Mouse (Mus musculus) lung, postnatal 4 days (tissue): ENCODE data around the gene Tmem129.

Experiments
- DNase-seq, 2 experiments: peaks; one replicate each; pipeline ENCODE4 v3.0.0; 2021

Tmem129 gene

GRCm38 (mm10) chr5:33635361-33635760, 22.9 kb downstream of the Tmem129 start:
- no peak for DNase-seq

DNA sequence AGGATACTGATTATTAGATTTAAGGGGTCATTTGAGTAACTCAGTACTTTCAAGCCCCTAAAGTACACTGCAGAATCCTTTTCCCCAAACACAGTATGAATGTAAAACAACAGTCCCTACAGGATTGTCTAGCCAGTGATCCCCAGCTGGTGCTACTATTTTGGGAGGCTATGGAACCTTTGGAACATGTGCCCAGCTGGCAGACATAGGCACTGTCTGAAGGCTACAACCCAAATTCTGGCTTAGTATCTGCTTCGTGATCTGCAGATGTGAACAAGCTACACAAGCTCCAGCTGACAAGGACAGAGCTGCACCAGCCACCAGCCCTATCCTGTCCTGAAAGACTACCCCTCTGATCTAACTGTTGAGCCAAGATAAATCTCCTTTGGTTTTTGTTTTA, 25.7 kb downstream of the Tmem129 start:
- DNase-seq, result no peak

DNA sequence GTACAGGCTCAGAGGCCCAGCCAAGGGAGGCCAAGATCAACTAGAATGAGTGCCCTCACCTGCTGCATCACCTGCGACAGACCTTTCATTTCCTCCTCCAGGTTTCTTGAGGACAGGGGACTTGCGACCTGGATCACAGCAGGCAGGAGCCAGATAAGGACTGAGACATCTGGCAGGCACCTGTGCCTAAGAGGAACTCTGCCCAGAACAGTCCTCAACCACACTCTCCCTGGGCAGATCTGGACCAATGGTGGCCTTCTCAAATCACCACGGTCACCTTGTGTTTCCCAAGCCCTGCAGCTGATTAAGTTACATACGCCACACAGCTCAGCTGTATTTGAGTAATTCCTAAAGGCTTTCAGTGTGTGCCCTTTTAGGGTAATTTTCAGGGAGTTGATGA, 27.6 kb downstream of the Tmem129 start:
- DNase-seq, result no peak

GRCm38 (mm10) chr5:33630061-33630460, 28.2 kb downstream of the Tmem129 start:
- DNase-seq, result peak; percentile 42 to 48

DNA sequence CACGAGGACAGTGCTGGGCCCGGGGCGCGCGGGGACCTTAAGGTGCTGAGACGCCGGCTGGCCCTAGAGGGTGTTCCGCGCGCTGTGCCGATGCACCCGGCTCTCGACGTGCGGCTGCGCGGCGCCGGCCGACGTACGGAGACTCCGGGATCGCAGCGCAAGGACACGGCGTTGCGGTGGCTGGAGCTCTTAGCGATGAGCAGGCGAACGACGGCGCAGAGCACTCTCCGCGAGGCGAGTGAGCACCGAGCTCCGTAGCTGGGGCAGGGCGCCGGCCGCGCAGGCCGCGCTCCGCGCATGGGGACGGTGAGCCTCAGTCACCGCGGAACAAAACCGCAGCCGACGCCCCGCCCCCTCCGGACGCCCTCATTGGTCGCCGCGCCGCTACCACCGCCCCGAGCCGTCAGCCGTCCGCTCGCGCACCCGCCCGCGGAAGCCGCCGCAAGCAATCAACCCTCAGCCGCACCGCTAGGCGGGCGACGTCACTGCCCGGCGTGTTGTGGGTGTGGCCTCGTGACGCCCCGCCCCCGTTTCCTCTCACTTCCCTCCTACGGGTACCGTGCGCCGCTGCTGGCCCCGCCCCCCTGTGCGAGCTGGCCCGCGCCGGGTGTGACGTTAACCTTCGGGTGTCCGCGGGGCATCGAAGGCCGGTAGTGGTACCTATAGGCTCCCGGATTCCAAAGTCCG, 28.8 kb downstream of the Tmem129 start, which contains the start of the genes Fam53a and Gm9903:
Fam53a (minus strand) TSS at position 335 of the 687 bp plus-strand sequence.
Gm9903 (plus strand) TSS at position 625 of the 687 bp plus-strand sequence.
- peak; percentile 100 for DNase-seq

DNA sequence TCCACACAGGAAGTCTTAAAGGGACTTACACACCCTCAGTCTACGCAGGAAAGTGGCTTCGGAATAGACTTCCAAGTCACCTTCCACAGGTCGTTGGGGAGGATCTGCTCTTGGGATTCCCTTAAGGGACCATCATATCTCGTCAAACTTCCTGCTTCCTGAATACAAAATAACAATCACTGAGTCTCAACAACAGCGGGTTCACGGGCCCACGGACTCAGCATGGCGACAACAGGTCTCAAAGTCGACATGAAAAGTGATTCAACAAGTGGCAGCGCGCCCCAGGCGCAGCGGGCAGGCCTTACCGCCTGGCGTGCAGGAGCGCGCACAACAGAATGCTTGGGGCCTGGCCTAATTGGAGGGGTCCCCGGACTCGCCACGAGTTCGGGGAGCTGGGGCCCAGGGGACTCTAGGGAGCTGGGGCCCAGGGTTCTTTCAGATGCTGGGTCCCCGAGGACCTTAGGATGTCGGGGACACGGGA, 29.4 kb downstream of the Tmem129 start:
- peak in 1 of 2 experiments; percentile 67 for DNase-seq

- peak in 1 of 2 experiments; percentile 10 for DNase-seq
Observed at GRCm38 (mm10) chr5:33627968-33628367, 30.2 kb downstream of the Tmem129 start.

DNA sequence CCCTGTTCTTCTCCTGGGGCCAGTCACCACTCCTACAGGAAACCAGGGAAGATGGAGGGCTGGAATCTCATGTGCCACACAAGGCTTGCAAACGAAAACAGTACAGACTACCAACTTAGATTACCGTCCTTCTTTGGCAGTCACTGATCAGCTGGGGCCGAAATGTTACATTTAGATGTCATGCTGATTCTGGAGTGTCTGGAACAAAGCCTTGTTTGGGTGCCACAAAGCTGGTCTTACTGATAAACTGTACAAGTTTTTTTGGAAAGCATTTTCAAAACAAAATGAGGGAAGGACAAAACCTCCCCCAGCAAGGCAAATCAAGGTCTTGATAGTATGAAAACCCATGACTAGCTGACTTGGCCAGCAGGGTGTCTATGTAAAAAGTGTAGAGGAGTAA, 34.5 kb downstream of the Tmem129 start:
- DNase-seq, result no peak

- DNase-seq, result no peak
Observed at GRCm38 (mm10) chr5:33622671-33623070, 35.5 kb downstream of the Tmem129 start.

- no peak for DNase-seq
Observed at GRCm38 (mm10) chr5:33614391-33614790, 43.8 kb downstream of the Tmem129 start.

DNA sequence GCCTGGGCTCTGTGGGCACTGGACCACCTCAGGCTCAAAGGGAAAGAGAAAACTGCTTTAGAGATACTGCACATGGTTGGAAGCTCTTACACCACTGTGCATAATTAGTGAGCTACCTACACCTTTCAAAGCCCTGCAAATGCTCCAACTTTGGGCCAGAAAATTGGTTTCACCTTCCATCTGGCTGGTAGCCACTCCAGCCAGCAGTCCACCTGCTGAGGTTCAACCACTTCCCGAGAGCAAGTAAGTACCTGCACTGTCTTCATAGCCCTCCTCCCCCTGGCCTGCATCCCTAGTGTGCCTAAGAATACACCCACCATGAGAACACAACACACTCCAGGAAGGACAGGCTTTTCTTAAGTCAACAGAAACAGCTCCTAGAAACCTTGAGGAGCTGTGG, 46.4 kb downstream of the Tmem129 start:
- no peak for DNase-seq

- DNase-seq, result no peak
Observed at GRCm38 (mm10) chr5:33609226-33609625, 49.0 kb downstream of the Tmem129 start.

DNA sequence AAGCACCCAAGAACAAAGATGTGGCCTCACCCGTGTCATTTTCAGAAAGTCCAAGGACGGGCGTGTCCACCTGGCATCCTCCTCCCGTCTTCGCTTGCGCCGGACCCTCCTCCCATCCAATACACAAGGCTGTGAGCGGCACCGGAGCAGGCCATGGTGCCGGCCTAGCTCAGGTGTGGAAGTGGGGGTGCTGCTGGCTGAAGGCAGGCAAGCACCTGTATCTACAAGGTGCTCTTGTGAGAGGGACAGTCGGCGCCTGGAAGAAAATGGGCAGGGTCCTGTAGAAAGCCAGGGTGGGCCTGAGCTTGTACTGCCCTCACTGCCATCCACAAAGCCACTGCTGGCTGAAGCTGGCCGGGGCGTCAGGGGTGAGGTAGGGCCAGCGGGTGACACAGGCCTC, 50.8 kb downstream of the Tmem129 start:
- no peak for DNase-seq

DNA sequence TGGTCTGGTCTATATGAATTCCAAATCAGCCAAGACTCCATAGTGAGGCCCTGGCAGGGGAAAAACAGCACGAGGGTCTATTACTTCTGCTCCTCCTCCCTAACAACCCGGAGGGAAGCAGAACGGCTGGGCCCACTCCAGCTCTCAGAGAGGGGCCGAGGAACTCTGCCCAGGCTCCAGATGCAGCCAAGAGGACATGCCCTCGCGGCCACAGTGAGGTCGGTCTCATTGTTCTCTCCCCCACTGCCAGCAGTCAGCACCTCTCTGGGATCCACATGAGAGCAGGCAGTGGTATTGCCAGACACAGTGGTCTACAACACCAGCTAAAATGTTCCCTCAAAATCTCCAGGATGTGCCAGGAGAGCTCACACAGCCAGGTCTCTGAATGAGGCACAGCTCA, 51.6 kb downstream of the Tmem129 start:
- DNase-seq, result no peak

GRCm38 (mm10) chr5:33605314-33605713, 52.9 kb downstream of the Tmem129 start:
- no peak for DNase-seq
